Mouse (Mus musculus): ENCODE measurements at regions not wholly inside any gene's neighbourhood (a gene's known extent, or its start where the extent isn't known, plus 50 kb on each side); places are given as distances from the start of the nearest gene placed in this dataset.

DNA sequence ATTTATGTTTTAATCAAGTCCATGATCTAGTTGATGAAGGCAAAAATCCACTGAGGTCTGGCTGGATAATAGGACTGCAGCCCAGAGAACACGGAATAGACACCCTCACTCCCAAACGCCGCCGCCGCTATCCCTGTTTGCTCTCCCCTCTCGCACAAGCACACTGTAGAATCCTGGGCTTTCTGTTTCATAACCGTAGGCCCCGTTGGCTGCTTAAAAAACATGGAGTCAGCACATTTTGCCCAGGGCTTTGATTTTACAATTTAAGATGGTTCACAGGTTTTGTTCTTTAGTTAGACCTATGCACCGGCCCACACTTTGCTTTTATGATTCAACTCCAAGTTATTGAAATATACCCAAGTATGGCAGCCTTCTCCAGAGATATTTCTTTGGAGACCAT lies 229.6 kb downstream of the Ttll7 start:
- TF ChIP-seq CTCF (IDR thresholded peaks at IDR 0.05), result no peak
- Histone ChIP-seq H3K4me3 (no peak overlapping the region), H3K27ac (no peak overlapping the region)
- no peak for DNase-seq (ENCODE audit: extremely low spot score in 1 of 2, low spot score in 2 of 2)
- intact Hi-C loops (cut with DNase I), result no loop called here

DNA sequence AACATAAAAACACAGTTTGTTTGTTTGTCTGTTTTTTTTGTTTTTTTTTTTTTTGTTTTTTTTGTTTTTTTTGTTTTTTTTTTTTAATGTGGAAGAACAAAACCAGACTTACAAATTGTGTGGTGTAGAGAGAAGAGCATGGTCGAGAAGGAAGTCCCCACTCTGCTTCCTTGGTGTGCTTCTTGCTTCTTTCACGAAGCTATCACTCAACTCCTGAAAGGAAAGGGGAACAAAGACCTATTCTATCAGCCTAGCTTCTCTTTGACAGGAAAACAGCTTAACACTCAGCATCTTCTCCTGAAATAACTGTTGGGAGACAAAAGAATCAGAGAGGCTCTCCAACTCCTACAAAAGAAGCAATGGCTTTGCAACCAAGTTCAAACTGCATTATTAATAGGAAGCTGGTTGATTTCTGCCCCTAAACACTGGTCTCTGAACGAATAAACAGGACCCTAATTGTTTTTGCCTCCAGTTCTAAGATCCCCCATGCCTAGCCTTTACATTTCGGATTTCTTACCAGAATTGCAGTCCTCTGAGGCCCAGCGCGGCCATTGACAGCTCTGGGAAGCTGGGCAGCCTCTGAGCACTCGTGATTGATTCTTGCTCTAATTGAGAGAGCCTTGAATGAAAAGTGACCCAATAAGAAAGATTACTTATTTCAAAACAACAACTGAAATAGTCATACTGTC lies 230.2 kb downstream of the Ttll7 start:
- intact Hi-C loops (cut with DNase I), result no loop called here

DNA sequence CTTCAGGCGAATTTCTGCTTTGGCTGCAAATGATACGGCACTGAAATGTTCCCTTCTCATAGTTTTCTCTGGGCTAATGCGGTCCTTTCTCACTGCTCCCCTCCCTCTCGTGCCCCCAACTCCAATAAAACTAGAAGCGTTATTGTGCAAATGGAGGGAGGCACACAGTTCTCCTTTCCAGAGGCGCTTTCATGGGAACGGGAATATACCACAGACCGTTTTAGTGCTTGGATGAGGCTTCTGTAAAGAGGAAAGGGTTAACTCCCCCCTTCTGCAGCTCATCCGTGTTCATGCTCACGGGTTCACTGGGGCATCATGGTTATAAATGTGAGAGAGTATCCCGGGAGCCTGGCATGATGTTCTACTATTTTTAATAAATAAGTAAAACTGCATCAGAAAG lies 231.2 kb downstream of the Ttll7 start:
- intact Hi-C loops (cut with DNase I), result no loop called here
- no peak overlapping the region for H3K27ac ChIP-seq
- H3K4me3 ChIP-seq, result no peak overlapping the region
- DNase-seq (ENCODE audit: extremely low spot score in 1 of 2, low spot score in 2 of 2), result no peak
- TF ChIP-seq CTCF (IDR thresholded peaks at IDR 0.05), result no peak

More for the DNA sequence above, 230.2 kb downstream of the Ttll7 start:
- Histone ChIP-seq H3K4me3 (no peak overlapping the region), H3K27ac (no peak overlapping the region)
- no peak for TF ChIP-seq CTCF (IDR thresholded peaks at IDR 0.05)
- no peak for DNase-seq (ENCODE audit: extremely low spot score in 1 of 2, low spot score in 2 of 2)

DNA sequence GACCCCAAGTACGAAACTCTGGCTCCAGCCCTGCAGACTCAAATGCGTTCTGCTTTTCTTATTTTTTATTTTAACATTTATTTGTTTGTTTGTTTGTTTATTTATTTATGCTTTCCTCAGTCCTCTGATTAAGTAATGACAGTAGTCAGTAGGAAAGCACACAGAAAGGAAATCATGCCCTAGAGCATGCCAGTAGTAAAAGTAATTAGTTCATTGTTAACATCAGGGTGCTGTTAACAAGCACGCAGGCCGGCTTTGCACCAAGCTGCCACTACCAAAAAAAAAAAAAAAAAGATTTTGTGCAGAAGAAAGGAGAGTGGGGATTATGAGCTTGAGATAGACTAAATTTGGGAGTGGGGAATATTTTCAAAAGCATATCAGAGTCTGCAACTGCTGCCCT lies 231.7 kb downstream of the Ttll7 start:
- no peak overlapping the region for H3K27ac ChIP-seq
- no peak overlapping the region for H3K4me3 ChIP-seq
- TF ChIP-seq CTCF (IDR thresholded peaks at IDR 0.05), result no peak
- intact Hi-C loops (cut with DNase I), result no loop called here
- DNase-seq (ENCODE audit: extremely low spot score in 1 of 2, low spot score in 2 of 2), result no peak

DNA sequence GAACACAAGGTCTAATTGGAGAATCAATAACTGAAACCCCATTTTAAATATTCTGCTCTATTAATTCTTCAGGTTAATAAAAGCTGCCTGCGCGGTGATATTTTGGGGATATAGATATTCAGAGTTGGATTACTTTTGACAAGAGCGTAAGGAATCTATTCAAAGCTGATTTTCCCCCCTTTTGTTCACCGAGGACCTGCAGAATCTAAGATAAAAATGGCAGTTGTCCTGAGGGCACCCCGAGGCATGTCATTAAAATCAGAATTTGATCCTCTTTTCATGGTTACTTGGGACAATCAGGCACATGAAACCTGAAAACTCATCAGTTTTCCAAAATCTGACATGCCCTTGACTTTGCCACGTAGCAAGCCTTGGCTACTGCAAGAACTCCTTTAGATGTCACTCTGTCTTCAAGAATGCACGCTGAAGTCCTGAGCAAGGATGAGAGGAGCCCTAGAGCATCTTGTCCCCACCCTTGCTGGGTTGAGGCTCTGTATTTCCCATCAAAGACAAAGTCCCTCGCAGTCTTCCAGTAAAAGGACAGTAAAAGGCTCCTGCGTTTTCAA lies 232.5 kb downstream of the Ttll7 start:
- Histone ChIP-seq H3K27ac (no peak overlapping the region), H3K4me3 (no peak overlapping the region)
- intact Hi-C loops (cut with DNase I), result no loop called here
- no peak for TF ChIP-seq CTCF (IDR thresholded peaks at IDR 0.05)
- no peak for DNase-seq (ENCODE audit: extremely low spot score in 1 of 2, low spot score in 2 of 2)

DNA sequence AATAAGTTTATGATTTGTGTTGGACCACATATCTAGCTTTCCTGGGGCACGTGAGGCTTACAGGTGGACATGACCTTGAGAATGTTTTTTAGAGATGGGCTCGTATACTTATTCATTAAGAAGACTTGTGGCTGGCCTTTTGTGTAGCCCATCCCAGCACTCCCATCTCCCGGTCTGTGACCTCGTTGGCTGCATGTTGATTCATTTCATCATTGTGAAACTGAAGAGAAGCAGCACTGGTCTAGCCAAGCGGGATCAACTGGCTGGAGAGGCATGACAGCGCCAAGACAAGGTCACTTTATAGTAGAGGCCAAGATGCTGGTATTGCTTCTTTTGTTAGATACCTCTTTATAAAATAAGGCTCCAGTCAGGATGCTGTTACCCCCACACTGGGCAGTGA lies 236.0 kb downstream of the Ttll7 start:
- TF ChIP-seq CTCF (IDR thresholded peaks at IDR 0.05), result no peak
- H3K4me3 ChIP-seq, result no peak overlapping the region
- no peak for DNase-seq (ENCODE audit: extremely low spot score in 1 of 2, low spot score in 2 of 2)
- intact Hi-C loops (cut with DNase I), result no loop called here
- H3K27ac ChIP-seq, result no peak overlapping the region

DNA sequence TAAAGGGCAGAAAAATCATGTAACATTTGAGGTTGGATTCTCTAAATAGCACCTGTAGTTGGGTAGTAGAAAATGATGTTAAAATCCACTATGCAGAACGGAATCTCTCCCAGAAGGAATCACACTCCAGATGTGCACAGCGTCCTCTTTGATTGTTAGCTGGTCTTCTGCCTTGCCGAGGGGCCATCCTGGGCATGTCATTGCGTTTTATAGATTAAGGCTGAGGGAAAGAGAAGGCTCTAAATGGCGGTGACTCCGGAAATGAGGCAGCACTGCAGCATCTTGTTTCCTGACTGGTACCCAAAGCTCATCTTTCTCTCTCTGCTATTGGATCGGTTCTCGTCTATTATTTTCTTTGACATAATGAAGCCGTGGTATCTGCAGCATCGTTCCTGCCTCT lies 237.5 kb downstream of the Ttll7 start:
- no peak overlapping the region for H3K27ac ChIP-seq
- TF ChIP-seq CTCF (IDR thresholded peaks at IDR 0.05), result no peak
- H3K4me3 ChIP-seq, result no peak overlapping the region
- intact Hi-C loops (cut with DNase I), result no loop called here
- DNase-seq (ENCODE audit: extremely low spot score in 1 of 2, low spot score in 2 of 2), result no peak

DNA sequence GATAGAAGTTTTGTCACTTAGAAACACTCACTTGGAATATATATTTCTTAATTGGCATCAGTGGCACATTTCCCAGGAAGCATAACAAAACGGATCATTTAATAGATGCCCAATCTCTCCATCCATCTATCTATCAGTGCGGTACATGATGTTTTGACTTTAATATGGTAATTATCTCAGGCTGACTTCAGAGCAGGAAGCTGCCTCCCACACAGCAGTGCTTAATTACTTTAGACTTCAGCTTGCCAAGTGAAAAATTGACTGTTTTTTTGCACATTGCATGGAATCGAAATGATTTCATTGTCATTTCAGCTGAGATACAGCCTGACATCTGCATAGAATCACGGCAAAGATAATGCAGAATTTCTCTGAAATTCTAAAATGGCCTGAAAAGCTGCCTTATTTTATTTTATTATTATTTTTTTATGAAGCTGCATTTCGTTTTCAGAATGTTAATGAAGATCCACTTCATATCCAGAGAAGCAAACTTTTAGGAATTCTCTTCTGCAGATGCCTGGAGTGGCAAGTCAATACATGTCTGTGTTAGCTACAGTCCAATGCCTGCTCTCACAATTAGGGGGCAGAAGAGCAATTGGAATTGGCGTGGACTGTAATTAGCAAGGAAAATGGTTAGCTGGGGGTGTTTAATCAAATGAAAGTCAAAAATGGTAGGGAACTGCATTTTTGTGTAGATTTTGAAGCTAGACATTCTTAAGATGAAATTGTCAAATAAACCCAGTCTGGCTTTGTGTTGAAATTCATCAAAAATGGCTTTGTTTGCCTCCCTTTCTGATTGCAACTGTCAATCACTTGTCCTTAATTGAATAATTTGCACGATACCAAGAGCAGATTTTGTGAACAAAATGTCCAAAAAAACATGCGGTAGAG lies 240.3 kb downstream of the Ttll7 start:
- Histone ChIP-seq H3K4me3 (no peak overlapping the region), H3K27ac (no peak overlapping the region)
- no peak for DNase-seq (ENCODE audit: extremely low spot score in 1 of 2, low spot score in 2 of 2)
- peak; percentile 49 for TF ChIP-seq CTCF (IDR thresholded peaks at IDR 0.05)
- intact Hi-C loops (cut with DNase I), result no loop called here

DNA sequence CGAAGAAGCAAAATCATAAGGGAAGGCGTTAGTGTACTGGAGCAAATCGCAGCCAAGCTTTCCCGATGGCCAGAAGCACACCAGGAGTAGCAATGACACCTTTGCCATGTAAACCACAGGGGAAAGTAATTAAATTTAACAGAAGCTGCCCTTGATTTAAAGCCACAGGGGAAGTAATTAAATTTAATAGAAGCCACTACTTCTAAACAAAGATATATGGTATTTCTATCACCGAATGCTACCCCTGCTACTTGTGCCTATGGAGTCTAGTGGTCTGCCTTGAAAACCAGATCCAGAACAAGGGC lies 240.9 kb downstream of the Ttll7 start:
- Histone ChIP-seq H3K27ac (no peak overlapping the region), H3K4me3 (no peak overlapping the region)
- no peak for TF ChIP-seq CTCF (IDR thresholded peaks at IDR 0.05)
- intact Hi-C loops (cut with DNase I), result no loop called here
- no peak for DNase-seq (ENCODE audit: extremely low spot score in 1 of 2, low spot score in 2 of 2)

DNA sequence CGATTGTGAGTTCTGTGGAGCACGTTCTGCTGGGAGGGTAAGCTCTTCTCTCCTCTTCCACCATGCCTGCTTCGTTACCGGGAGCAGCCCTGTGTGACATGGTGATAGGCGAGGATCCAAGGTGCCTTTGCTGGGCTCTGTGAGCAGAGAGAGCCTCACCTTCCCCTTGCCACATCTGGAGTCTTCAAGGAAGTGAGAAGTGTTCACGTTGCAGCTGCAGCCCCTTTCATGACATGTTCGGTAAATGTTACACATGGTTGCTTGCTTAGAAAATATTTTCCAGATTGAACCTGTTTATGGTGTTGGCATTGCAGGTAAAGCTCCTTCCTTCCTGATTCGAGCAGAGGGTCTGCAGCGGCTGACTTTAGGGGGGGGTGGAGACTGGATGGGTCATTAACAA lies 244.0 kb downstream of the Ttll7 start:
- no peak for DNase-seq (ENCODE audit: extremely low spot score in 1 of 2, low spot score in 2 of 2)
- Histone ChIP-seq H3K4me3 (no peak overlapping the region), H3K27ac (no peak overlapping the region)
- no peak for TF ChIP-seq CTCF (IDR thresholded peaks at IDR 0.05)
- intact Hi-C loops (cut with DNase I), result no loop called here

DNA sequence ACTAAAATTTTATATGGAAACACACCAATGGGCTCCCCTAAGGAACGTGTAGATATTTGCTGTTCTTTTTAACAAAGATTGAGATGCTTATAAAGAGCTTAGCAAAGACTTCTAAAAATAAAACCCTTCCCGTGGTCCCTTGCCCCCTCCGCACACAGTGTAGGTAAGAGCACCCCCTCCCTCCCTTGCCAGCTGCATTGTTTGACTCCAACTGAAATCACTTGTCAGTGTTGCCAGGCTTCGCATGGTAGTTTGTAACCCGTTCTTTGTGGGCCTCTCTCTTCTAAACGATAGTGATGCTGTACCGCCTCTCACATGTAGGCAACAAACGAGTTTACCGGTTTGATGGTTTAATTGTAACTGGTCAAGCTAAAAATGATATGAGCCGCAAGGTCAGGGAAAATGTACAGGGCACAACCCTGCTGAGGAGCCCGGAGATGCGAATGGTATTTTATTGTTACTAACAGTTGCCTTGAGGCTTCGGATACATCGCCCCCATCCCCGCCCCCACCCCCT lies 246.0 kb downstream of the Ttll7 start:
- Histone ChIP-seq H3K4me3 (no peak overlapping the region), H3K27ac (no peak overlapping the region)
- no peak for TF ChIP-seq CTCF (IDR thresholded peaks at IDR 0.05)
- intact Hi-C loops (cut with DNase I), result no loop called here
- no peak for DNase-seq (ENCODE audit: extremely low spot score in 1 of 2, low spot score in 2 of 2)

DNA sequence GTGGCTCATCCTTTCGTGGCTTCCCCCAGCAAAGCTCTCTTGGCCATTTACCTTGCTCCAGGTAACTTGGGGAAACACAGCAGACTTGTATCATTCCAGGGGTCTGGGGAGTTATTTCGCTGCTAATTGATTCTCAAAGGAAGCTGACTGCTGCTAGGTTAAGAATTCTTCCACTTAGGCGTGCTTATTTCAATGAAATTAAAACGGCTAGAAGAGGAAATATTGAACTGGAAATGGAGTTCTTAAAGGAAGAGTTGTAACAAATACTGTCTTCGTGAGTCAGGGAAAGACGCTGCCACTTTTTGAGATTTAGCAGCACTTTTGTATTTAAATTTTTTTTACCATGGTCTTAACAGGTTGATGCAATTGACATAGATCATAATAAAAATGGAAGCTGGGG lies 246.4 kb downstream of the Ttll7 start:
- intact Hi-C loops (cut with DNase I), result no loop called here
- Histone ChIP-seq H3K4me3 (no peak overlapping the region), H3K27ac (no peak overlapping the region)
- TF ChIP-seq CTCF (IDR thresholded peaks at IDR 0.05), result no peak
- DNase-seq (ENCODE audit: extremely low spot score in 1 of 2, low spot score in 2 of 2), result no peak

Data from left cerebral cortex, adult 2 months (tissue).